Mouse (Mus musculus): ENCODE results near the gene Nup85.

GRCm38 (mm10) chr11:115615108-115615825, 51.0 kb downstream of the Nup85 start:
- no peak for TF ChIP-seq CTCF (IDR thresholded peaks at IDR 0.05; ENCODE audit: low read depth, low read length)
- no peak for TF ChIP-seq POLR2AphosphoS5 (IDR thresholded peaks at IDR 0.05; ENCODE audit: insufficient replicate concordance, low read depth, low read length)
- no peak for TF ChIP-seq TAL1 (conservative IDR thresholded peaks at IDR 0.05; ENCODE audit: low read depth, low read length)
